Mouse (Mus musculus): ENCODE results near the gene Gm6993.

DNA sequence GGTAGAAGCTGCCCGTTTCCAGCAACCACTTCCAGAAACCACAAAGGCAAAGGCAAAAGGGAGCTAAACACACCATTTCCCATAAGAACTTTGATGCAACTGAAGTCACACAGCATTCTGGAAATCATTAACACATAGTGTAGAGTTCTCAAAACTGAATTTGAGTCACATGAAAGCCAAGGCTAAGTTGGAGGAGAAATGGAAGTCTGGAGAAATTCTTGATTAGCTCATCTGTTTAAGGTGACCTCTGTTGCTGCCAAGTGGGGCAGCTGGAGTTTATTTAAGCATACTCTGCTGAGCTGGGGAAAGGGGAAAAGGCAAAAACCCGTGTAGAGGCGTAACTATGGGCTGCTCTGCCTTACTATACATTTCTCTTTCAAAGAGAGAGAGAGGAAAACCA lies 21.8 kb upstream of the Gm6993 start:
- no peak for TF ChIP-seq CTCF (IDR thresholded peaks at IDR 0.05; ENCODE audit: borderline replicate concordance, insufficient read depth, low read depth, low read length)
- no peak for TF ChIP-seq POLR2A (IDR thresholded peaks at IDR 0.05; ENCODE audit: borderline replicate concordance, insufficient read depth, low read length)

All from cerebellum, adult 2 months (tissue).